Mouse (Mus musculus): ENCODE results near the gene Srrm2.

Gene Srrm2

GRCm38 (mm10) chr17:23806867-23807266 lies 16.5 kb downstream of the Srrm2 start:
- DNase-seq (ENCODE audit: low spot score), result no peak

- DNase-seq (ENCODE audit: low spot score), result no peak
Observed at GRCm38 (mm10) chr17:23807918-23808317, 17.6 kb downstream of the Srrm2 start.

GRCm38 (mm10) chr17:23815641-23816040 lies 25.3 kb downstream of the Srrm2 start:
- no peak for DNase-seq (ENCODE audit: low spot score)

GRCm38 (mm10) chr17:23818579-23818978 lies 28.2 kb downstream of the Srrm2 start:
- DNase-seq (ENCODE audit: low spot score), result no peak

- no peak for DNase-seq (ENCODE audit: low spot score)
Observed at GRCm38 (mm10) chr17:23819235-23819634, 28.9 kb downstream of the Srrm2 start.

GRCm38 (mm10) chr17:23820731-23821130 lies 30.4 kb downstream of the Srrm2 start:
- DNase-seq (ENCODE audit: low spot score), result no peak

GRCm38 (mm10) chr17:23822094-23822493 lies 31.8 kb downstream of the Srrm2 start:
- DNase-seq (ENCODE audit: low spot score), result no peak

- no peak for DNase-seq (ENCODE audit: low spot score)
Observed at GRCm38 (mm10) chr17:23823018-23823417, 32.7 kb downstream of the Srrm2 start.

- DNase-seq (ENCODE audit: low spot score), result no peak
Observed at GRCm38 (mm10) chr17:23823614-23824013, 33.3 kb downstream of the Srrm2 start.

GRCm38 (mm10) chr17:23825591-23825990 lies 35.3 kb downstream of the Srrm2 start:
- peak; percentile 27 for DNase-seq (ENCODE audit: low spot score)

GRCm38 (mm10) chr17:23828271-23829001 lies 38.1 kb downstream of the Srrm2 start:
- DNase-seq (ENCODE audit: low spot score), result peak; percentile 75

GRCm38 (mm10) chr17:23829064-23829619 lies 38.8 kb downstream of the Srrm2 start, which contains the start of gene Elob:
Gene Elob, minus strand, starts transcription at chr17:23829136.
- peak; percentile 92 for DNase-seq (ENCODE audit: low spot score)

- no peak for DNase-seq (ENCODE audit: low spot score)
Observed at GRCm38 (mm10) chr17:23831201-23831600, 40.9 kb downstream of the Srrm2 start.

GRCm38 (mm10) chr17:23836006-23836575 lies 45.8 kb downstream of the Srrm2 start, which contains the start of gene Prss33:
Gene Prss33, minus strand, starts transcription at chr17:23836056.
- no peak for DNase-seq (ENCODE audit: low spot score)

GRCm38 (mm10) chr17:23841145-23841544 lies 50.8 kb downstream of the Srrm2 start:
- DNase-seq (ENCODE audit: low spot score), result peak; percentile 69

- no peak for DNase-seq (ENCODE audit: low spot score)
Observed at GRCm38 (mm10) chr17:23843141-23843811, 52.9 kb downstream of the Srrm2 start.

- DNase-seq (ENCODE audit: low spot score), result no peak
Observed at GRCm38 (mm10) chr17:23843812-23844273, 53.5 kb downstream of the Srrm2 start, which contains the start of the genes Prss32 and Prss41. Gene Prss32, plus strand, starts transcription at chr17:23843855. Gene Prss41, minus strand, starts transcription at chr17:23844172.

GRCm38 (mm10) chr17:23850028-23850427 lies 59.7 kb downstream of the Srrm2 start:
- DNase-seq (ENCODE audit: low spot score), result no peak

- peak; percentile 43 for DNase-seq (ENCODE audit: low spot score)
Observed at GRCm38 (mm10) chr17:23850853-23851749, 60.8 kb downstream of the Srrm2 start.

- DNase-seq (ENCODE audit: low spot score), result peak; percentile 66
Observed at GRCm38 (mm10) chr17:23853292-23853691, 63.0 kb downstream of the Srrm2 start.

- no peak for DNase-seq (ENCODE audit: low spot score)
Observed at GRCm38 (mm10) chr17:23854229-23854765, 64.0 kb downstream of the Srrm2 start.
